Mouse (Mus musculus) v-Abl transformed pro-B cells (cell line): ENCODE results near the gene Pus1.

Source experiments
- in situ Hi-C, 2 experiments: fragments of 400-800 bp; cut with MboI; formaldehyde crosslinking; loops; one replicate each; pipeline ENCODE4 v1.15.1; 2025; ENCODE audit not compliant: unreplicated experiment in 2 of 2

The Pus1 gene

DNA sequence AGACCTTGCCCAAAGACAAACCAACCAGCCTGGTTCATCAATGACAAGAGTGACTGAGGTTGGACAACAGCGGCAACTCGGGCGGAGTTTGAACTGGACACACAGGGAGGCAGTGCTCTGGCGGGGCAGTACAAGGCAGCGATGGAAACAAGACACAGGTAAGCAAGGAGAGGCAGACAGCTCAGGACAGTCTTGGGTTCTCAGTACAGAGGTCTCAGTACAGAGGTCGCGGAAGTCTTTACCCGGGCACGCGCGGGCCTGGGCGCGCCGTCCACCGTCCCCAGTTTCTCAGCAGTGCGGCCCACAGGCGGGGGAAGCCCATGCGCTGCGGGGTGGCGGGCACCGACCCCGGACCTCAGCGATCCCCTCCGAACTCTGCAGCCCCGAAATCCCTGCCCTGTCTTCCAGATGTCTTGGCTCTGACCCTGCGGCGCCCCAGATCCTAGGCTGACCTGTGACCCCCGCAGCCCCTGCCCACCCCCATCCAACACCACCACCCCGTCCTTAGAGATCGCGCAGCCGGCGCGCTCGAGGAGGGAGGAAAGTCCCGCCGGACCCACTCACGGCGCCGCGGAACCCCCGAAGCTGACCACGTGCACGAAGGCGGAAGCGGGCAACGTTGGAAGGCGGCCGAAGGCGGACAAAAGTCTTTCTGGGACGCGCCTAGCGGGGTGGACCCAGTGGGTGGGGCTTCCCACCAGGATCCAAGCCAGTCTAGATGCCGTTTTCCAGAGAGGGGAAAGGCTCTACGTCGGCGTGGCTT is at the start of gene Pus1:
Gene Pus1 (minus strand): TSS at position 662 of the 763 bp plus-strand sequence.
- in situ Hi-C loops = loop anchor here in 1 of 2 experiments (10.0 kb wide), 1 partner anchor 555 kb away; the partner anchor contains the start of gene Pitpnb

DNA sequence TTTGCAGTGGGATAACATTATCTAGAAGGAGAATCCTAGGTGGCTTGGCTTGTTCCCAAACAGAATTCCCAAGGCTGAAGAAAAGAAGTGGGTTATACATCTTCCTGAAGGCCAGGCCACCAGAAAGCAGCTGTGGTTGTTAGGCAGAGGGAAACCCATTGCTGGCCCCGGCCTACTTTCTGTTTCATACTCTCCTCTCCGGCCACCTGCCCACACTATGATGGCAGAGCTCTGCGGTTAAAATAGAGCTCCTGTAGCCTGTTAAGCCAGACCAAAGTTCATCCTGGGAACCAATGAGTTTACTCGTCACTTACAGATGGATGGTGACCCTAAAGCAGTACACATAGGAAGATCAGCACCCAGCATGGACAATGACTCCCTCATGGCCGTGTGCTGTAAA is 47.1 kb upstream of the Pus1 start:
- in situ Hi-C loops = loop anchor here in 1 of 2 experiments (25.0 kb wide), 1 partner anchor 1265 kb away; the partner anchor contains the start of gene Crlf2

DNA sequence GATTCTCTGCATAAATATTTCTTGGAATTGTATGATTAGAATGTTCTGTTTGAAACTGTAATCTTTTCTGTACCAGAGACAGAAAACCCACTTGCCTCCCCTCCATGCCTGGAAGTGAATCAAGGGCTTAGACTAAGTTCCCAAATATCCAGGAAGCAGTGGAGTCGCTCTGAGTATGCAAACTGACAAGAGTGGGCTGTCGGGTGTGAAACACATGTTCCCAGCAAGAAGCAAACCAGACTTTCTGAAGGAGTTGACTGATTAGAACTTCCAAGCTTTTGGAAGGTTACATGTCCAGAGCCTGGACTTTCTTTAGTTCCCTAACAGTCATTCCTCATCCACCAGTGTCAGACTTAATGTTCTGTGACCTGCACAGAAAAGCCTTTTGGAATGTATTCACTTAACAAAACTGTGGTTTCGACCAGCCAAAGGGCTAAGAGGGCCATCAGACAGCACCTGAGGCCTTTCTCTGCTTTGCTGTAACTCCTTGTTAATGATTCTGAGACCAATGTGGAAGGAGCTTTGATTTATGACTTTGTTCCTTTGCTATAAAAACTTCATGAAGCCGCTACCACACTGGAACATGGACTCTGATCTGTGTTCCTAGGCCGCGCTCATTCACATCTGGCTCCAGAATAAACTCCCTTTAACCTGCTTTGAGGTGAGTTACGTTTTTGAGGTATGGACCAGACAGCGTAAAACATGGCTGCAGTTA is 46.5 kb upstream of the Pus1 start:
- in situ Hi-C loops = loop anchor here in 1 of 2 experiments (25.0 kb wide), 1 partner anchor 1265 kb away; the partner anchor contains the start of gene Crlf2

DNA sequence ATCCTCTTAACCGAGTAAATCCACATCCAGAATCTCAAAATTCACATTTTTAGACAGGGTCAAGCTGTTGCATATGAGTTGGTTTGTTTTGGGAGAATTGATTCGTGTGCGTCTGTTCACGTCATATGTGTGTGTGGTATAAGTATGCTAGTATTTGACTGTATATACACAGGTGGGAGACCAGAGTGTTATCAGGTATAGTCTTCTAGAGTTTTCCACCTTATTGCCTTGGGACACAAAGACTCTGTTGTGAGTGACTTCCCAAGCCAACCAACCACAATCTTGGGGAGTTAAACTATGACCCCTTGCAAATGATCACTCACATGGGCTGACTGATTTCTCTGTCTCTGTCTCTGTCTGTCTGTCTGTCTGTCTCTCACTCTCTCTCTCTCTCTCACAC is 44.0 kb upstream of the Pus1 start:
- in situ Hi-C loops = no loop called here

GRCm38 (mm10) chr5:110809667-110810325 is 29.3 kb upstream of the Pus1 start, which contains the start of gene Ulk1:
Gene Ulk1 (minus strand): TSS chr5:110810097.
- in situ Hi-C loops = no loop called here

DNA sequence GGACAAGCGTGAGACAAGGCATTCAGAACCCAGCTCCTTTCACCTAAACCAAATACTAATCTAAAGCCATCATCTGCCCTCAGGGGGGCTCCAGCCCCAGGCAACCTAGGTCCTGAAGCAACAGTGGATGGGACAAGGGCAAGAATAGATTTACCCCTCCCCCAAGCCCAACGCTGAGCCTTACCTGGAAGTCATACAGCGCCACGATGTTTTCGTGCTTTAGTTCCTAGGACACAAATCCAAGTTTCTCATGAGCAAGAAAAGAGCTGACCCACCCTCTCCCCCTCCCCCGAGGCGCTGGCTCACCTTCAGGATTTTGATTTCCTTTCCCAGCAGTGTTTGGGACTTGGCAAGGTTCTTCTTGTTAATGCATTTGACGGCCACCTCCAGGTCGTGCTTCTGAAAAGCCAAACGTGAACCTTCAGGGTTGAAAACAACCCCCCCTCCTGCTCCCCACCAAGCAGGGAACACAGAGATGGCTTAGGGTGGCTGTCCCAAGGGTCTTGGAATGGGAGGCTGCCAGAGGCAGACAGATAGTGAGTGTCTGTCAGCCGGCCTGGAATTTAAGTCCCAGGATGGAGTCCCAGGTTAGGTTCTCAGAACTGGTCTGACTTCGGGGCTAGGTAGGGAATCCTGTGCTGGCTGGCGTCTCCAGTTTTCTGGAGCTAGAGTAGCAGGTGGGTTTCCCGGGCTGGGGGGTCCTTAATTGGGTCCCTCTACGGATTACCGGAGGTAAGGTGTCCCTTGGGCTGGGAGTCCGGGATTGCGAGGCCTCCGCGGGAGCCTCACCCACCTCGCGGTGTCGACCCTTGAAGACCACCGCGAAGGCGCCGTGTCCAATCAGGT is 28.6 kb upstream of the Pus1 start:
- in situ Hi-C loops = no loop called here

- in situ Hi-C loops = no loop called here
Measured at GRCm38 (mm10) chr5:110808061-110808631, 27.7 kb upstream of the Pus1 start.

DNA sequence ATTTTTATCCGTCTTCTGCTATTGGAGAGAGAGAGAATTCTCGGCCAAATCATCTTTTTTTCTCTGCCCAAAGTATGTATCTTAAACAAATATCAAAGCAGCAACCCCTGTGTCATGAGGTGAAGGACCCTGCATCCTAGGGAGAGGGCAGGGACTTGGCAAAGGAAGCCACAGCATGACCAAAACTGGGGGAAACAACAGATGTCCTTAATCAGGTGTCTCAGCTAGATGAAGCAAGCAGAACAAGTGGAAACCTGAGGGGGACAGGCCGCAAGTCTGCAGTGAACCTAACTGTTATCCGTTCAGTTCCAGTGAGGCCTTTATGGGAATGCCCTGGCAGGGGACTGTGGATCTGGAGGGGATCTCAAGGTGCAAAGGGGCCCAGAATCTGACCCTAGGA is 27.0 kb upstream of the Pus1 start:
- in situ Hi-C loops = no loop called here

DNA sequence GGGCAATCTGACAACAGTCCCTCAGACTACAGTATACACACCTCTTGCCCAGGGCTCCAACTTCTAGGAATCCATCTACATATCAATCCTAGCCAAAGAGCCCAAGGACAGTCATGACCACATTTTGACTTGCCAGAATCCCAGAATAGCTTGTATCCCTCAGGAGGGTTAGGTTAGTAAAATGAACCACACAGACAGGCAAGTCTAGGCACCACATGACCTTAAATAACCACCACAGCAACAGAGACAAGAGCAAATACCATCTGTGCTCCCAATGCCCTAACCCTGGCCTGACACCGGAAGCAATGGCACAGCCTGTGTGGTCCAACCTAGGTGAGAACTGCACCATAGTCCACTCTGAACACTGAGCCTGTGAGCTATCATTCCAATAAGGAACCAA is 26.2 kb upstream of the Pus1 start:
- in situ Hi-C loops = no loop called here

- in situ Hi-C loops = no loop called here
Measured at GRCm38 (mm10) chr5:110806154-110806553, 25.7 kb upstream of the Pus1 start.

DNA sequence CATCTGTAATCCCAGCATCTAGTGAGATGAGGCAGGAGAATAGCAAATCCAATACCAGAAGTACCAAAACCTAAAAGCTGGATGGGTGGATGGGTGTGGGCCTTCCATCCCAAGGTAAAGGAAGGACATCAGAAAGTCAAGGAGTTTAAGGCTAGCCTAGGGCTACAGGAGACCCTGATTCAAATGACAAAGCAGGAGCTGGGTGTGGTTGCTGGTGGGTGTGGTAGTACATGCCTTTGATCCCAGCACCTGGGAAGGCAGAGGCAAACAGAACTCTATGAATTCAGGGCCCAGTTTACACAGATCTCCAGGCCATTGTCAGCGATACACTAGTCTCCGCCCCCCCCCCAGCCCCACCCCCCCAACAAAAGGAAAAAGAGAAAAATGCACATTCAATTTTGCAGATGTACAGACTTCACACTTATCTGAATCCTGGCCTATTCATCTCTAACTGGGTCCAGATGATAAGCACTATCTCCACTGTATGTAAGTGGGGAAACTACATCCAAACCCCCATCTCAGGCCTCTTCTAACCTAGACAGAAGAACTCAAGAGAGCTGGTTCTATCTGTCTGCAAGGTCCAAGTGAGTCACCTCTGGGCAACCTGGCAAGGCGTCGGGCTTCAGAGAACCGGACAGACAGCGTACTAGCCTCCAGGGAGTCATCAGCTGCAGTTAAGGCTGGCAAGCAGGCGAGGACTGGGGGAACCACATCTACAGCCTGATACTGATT is 23.7 kb upstream of the Pus1 start:
- in situ Hi-C loops = no loop called here

GRCm38 (mm10) chr5:110802809-110803208 is 22.4 kb upstream of the Pus1 start:
- in situ Hi-C loops = no loop called here

DNA sequence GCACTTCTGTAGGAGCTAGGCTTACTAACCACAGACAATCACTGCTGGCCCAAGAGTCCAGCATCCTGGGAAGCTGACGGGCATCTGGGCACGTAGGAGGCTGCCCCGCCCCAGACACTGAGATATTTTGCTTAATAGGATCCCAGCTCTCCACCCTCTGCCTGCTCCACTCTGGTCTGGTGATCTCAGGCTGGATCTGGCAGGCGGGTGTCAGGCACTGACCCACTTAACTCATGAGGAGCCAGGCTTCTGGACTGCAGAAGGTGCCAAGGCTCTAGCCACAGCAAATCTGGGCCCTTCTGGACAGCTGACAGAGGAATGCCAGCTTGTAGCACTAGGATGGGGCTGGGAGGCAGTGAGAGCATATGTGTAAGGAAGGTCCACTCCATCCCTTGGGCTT is 21.7 kb upstream of the Pus1 start:
- in situ Hi-C loops = no loop called here

- in situ Hi-C loops = no loop called here
Measured at GRCm38 (mm10) chr5:110801036-110801624, 20.7 kb upstream of the Pus1 start.

- in situ Hi-C loops = loop anchor here in 1 of 2 experiments (10.0 kb wide), 1 partner anchor 537 kb away; the partner anchor contains the start of gene Pitpnb
Measured at GRCm38 (mm10) chr5:110797696-110798095, 17.2 kb upstream of the Pus1 start.

DNA sequence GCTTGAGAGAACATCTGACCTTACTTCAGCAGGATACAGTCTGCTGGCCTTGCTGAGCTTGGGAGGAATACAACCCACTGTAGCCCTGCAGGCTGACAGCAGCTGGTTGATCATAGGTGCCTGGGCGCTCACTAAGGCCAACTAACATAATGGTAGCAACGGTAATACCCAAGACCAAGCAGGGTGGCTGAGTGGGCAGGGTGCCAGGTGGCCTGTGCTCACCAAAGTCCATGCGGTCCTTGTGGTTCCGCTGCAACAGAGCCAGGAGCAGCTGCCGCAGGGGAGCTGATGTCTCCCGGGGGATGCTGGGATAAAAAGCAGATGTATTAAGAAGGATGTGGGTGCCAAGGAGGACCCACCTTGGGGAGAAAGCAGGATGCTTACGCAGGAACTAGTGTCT is 13.9 kb upstream of the Pus1 start:
- in situ Hi-C loops = loop anchor here (5.0 to 10.0 kb wide), 2 partner anchors 48 to 540 kb away; partner anchors contain the start of gene Pitpnb (in 1 of the 2)

DNA sequence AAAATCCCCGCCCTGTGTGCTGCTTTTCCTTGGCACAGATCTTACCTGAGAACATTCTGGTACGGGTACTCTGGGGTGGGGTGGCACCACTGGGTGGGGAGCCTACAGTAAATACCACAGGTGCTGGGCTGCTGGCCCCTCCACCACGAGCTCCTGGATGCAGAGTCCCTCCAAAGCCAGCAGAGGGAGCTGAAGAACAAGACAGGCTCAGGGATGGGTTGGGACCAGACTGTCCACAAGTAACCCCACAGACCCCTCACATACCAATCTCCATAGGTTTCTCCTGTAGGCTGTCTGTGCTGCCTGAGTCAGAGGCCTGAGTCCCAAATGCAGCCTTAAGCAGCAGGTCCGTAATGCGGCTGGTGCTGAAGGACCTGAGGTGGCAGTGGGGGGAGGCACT is 8.2 kb upstream of the Pus1 start:
- in situ Hi-C loops = loop anchor here (5.0 to 10.0 kb wide), 2 partner anchors 479 to 546 kb away; partner anchors contain the start of gene Pitpnb (in 1 of the 2)

- in situ Hi-C loops = loop anchor here (5.0 to 10.0 kb wide), 2 partner anchors 481 to 549 kb away; partner anchors contain the start of gene Pitpnb (in 1 of the 2)
Measured at GRCm38 (mm10) chr5:110786081-110786835, 5.8 kb upstream of the Pus1 start.
